Mouse (Mus musculus) central nervous system, embryonic 14 days (tissue): ENCODE results near the gene Adipor1. TPM values are rescaled to one million over a fixed set of nuclear protein-coding genes. Genes with fewer than 3 reads are reported as not detected.

Experiments used
- polyA plus RNA-seq: library from polyadenylated mRNA; depleted of rRNA; stranded (reverse); fragments of >200 nt; gene quantifications from 2 replicates; pipeline ENCODE4 v1.2.3, GENCODE M21; 2012; rRNA removed

The Adipor1 gene
- polyA plus RNA-seq = 54.3 and 59.4 TPM in 2 replicates

DNA sequence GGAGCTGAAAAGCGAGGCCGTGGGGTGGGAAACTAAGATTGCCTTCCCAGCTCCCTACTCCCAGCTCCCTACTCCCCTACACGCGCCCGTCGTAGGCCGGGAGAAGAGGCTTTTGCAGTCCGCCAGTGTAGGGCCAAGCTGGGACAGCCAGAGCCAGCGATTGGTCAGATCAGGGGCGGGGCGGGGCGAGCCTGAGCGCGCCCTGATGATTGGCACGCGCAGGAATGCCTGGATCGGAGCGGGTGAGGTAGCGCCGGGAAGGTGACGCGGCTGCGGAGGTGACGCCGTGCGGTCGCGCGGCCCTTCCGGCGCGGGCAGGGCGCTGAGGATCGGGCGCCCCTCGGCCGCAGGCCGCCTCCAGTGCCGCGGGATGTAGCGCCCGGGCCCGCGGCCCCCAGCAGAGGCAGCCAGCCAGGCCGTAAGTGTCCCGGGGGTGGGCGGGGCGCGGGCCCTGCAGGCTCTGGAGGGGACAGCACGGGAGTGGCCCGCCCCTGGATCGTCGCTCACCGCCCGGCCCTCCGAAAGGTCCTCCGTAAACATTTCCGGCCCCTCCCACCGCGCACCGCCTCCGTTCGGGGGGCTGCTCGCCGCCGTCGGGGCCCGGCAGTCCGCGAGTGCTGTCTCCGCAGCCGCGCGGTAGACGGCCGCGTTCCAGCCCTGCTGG, at the start of gene Adipor1:
Gene Adipor1 (plus strand): TSS at position 211 of the 664 bp plus-strand sequence.

DNA sequence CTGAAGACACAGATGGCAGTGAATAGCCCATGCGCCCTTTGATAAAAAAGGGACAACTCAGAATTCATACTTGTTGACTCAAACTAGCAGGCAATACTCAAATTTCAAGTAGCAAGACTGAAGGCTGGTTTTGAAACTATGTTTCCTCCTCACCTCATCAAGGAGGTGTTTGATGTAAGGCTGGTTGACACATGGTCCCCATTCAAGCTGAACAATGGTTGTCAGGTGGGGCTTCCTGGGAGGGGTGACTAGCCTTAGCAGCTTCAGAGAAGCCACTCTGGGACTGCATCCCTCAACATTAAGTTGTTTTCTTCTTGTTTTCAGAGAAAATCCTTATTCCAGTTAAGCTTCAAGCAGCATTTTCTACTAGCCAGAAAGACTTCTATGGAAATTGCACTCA, 29.5 kb upstream of the Adipor1 start, which contains the start of gene 4933406M09Rik:
Gene 4933406M09Rik (plus strand): TSS at position 275 of the 400 bp plus-strand sequence.

GRCm38 (mm10) chr1:134405509-134406413, 9.4 kb upstream of the Adipor1 start, which contains the start of gene Cyb5r1:
Cyb5r1 (plus strand) TSS chr1:134405559.

GRCm38 (mm10) chr1:134454904-134455824, 40.0 kb downstream of the Adipor1 start, which contains the start of gene Klhl12:
Klhl12 (plus strand) TSS chr1:134455531.

Other genes with a start within 250 kb of the Adipor1 start
- gene Chil1, start 233.2 kb upstream of the Adipor1 start, polyA plus RNA-seq = 2.0 and 4.0 TPM in 2 replicates
- 0.20 and 14.9 TPM in 2 replicates for gene Mybph, start 221.9 kb upstream of the Adipor1 start, polyA plus RNA-seq
- gene Adora1, start 179.9 kb upstream of the Adipor1 start, polyA plus RNA-seq = 9.8 and 11.2 TPM in 2 replicates
- gene Myog, start 125.4 kb upstream of the Adipor1 start, polyA plus RNA-seq = 0.57 and 25.5 TPM in 2 replicates
- gene Ppfia4, start 82.5 kb upstream of the Adipor1 start, polyA plus RNA-seq = 22.9 and 30.5 TPM in 2 replicates
- gene Tmem183a, start 53.4 kb upstream of the Adipor1 start, polyA plus RNA-seq = 112 and 121 TPM in 2 replicates
- 0.04 TPM in 1 of 2 replicates, not detected in the other for gene 4933406M09Rik, start 29.4 kb upstream of the Adipor1 start, polyA plus RNA-seq
- gene Cyb5r1, start 9.8 kb upstream of the Adipor1 start, polyA plus RNA-seq = 13.4 and 19.2 TPM in 2 replicates
- 23.9 and 25.3 TPM in 2 replicates for gene Klhl12, start 40.2 kb downstream of the Adipor1 start, polyA plus RNA-seq
- gene Rabif, start 79.3 kb downstream of the Adipor1 start, polyA plus RNA-seq = 31.1 and 32.4 TPM in 2 replicates
- gene Mgat4e, start 134.3 kb downstream of the Adipor1 start, polyA plus RNA-seq = 0.07 TPM in 1 of 2 replicates, not detected in the other
- gene Kdm5b, start 144.8 kb downstream of the Adipor1 start, polyA plus RNA-seq = 47.4 and 52.7 TPM in 2 replicates
- 3.0 and 4.3 TPM in 2 replicates for gene Syt2, start 231.3 kb downstream of the Adipor1 start, polyA plus RNA-seq